Mouse (Mus musculus): ENCODE data around the gene Fhl1. TPM values are rescaled to one million over a fixed set of nuclear protein-coding genes. Genes with fewer than 3 reads are reported as not detected.
A peak's percentile ranks its signal among the peaks of the same experiment; 100 is the strongest.

The Fhl1 gene
- polyA plus RNA-seq, 1 experiment from 2014 or later = 52.0 TPM

GRCm38 (mm10) chrX:56756352-56756751 lies 24.8 kb downstream of the Fhl1 start:
- Histone ChIP-seq H3K4me2 (ENCODE audit: low read depth, severe bottlenecking) (no peak overlapping the region), H3K4me1 (ENCODE audit: control insufficient read depth, insufficient read depth, low read length) (no peaks in the 10 kb centered on the region), H3K9me3 (ENCODE audit: control insufficient read depth, low read length) (no peaks in the 10 kb centered on the region), H3K4me3 (ENCODE audit: low read depth, low read length) (no peak overlapping the region), H3K9ac (ENCODE audit: low read length) (no peak overlapping the region), H3K27me3 (ENCODE audit: control insufficient read depth, insufficient read depth, low read length) (no peaks in the 10 kb centered on the region), H3K27ac (replicated peaks; ENCODE audit: low read depth, low read length) (no peak overlapping the region), H3K36me3 (ENCODE audit: control insufficient read depth, insufficient read depth, low read length) (no peaks in the 10 kb centered on the region)
- ATAC-seq (ENCODE audit: insufficient number of reproducible peaks, low FRiP score, low TSS enrichment, low read depth) (no peak), DNase-seq (ENCODE audit: low spot score) (no peak)
- WGBS = 83% methylated on average over 7 of the region's 7 CpGs

- Histone ChIP-seq H3K36me3 (ENCODE audit: control insufficient read depth, insufficient read depth, low read length) (no peaks in the 10 kb centered on the region), H3K4me2 (ENCODE audit: low read depth, severe bottlenecking) (no peak overlapping the region), H3K27ac (replicated peaks; ENCODE audit: low read depth, low read length) (no peak overlapping the region), H3K9me3 (ENCODE audit: control insufficient read depth, low read length) (no peaks in the 10 kb centered on the region), H3K9ac (ENCODE audit: low read length) (no peak overlapping the region), H3K27me3 (ENCODE audit: control insufficient read depth, insufficient read depth, low read length) (no peaks in the 10 kb centered on the region), H3K4me1 (ENCODE audit: control insufficient read depth, insufficient read depth, low read length) (no peaks in the 10 kb centered on the region), H3K4me3 (ENCODE audit: low read depth, low read length) (no peak overlapping the region)
- DNase-seq (ENCODE audit: low spot score) (no peak), ATAC-seq (ENCODE audit: insufficient number of reproducible peaks, low FRiP score, low TSS enrichment, low read depth) (no peak)
- WGBS = 85% methylated on average over 3 of the region's 3 CpGs
These were observed 28.7 kb downstream of the Fhl1 start for GRCm38 (mm10) chrX:56760257-56760760.

DNA sequence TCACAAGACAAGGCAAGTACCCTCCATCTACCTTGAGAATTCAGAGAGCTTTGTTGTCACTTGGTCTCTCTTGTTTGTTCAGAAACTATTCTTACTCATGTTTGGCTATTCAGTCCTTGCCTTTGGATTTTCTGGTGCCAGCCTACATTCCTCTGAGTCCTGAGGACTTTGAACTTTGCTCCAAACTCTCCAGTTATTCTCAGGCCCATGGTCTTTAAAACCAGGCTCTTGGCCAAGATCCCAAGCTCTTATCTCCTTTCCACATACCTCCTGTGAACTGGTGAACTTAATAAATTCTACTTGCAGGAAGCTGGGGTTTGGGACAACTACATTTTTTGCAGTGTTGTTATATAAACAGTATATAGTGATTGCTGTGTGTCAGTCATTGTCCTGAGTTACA lies 38.3 kb downstream of the Fhl1 start:
- Histone ChIP-seq H3K4me1 (ENCODE audit: control insufficient read depth, insufficient read depth, low read length) (no peaks in the 10 kb centered on the region), H3K36me3 (ENCODE audit: control insufficient read depth, insufficient read depth, low read length) (no peaks in the 10 kb centered on the region), H3K27ac (replicated peaks; ENCODE audit: low read depth, low read length) (no peak overlapping the region), H3K4me2 (ENCODE audit: low read depth, severe bottlenecking) (no peak overlapping the region), H3K27me3 (ENCODE audit: control insufficient read depth, insufficient read depth, low read length) (no peaks in the 10 kb centered on the region), H3K4me3 (ENCODE audit: low read depth, low read length) (no peak overlapping the region), H3K9ac (ENCODE audit: low read length) (no peak overlapping the region), H3K9me3 (ENCODE audit: control insufficient read depth, low read length) (no peaks in the 10 kb centered on the region)
- no peak for DNase-seq (ENCODE audit: low spot score)
- ATAC-seq (ENCODE audit: insufficient number of reproducible peaks, low FRiP score, low TSS enrichment, low read depth) = no peak

DNA sequence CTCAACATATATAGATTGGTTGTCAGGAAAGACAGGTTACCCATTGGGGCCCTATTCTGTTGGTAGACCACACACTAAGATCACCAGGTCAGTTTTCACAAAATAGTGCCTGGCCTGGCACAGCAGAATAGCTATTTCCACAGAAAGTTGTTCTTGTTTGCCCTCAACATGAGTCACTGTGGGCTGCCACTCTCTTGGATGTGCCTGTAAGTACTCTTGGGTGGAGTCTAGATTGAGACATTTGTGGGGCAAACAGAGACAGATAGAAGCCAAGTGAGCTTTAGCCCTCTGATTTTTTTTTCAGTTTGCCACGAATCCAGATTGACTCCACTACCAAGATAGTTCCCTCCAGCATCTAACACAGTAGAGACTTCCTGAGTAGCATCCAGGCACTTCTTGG lies 40.2 kb downstream of the Fhl1 start:
- Histone ChIP-seq H3K9ac (ENCODE audit: low read length) (no peak overlapping the region), H3K9me3 (ENCODE audit: control insufficient read depth, low read length) (no peaks in the 10 kb centered on the region), H3K36me3 (ENCODE audit: control insufficient read depth, insufficient read depth, low read length) (no peaks in the 10 kb centered on the region), H3K27ac (replicated peaks; ENCODE audit: low read depth, low read length) (no peak overlapping the region), H3K4me3 (ENCODE audit: low read depth, low read length) (no peak overlapping the region), H3K27me3 (ENCODE audit: control insufficient read depth, insufficient read depth, low read length) (no peaks in the 10 kb centered on the region), H3K4me1 (ENCODE audit: control insufficient read depth, insufficient read depth, low read length) (no peaks in the 10 kb centered on the region), H3K4me2 (ENCODE audit: low read depth, severe bottlenecking) (no peak overlapping the region)
- WGBS = 82% methylated on average over 1 of the region's 1 CpGs
- no peak for ATAC-seq (ENCODE audit: insufficient number of reproducible peaks, low FRiP score, low TSS enrichment, low read depth)
- DNase-seq (ENCODE audit: low spot score) = no peak

GRCm38 (mm10) chrX:56773329-56773728 lies 41.7 kb downstream of the Fhl1 start:
- DNase-seq (ENCODE audit: low spot score) (no peak), ATAC-seq (ENCODE audit: insufficient number of reproducible peaks, low FRiP score, low TSS enrichment, low read depth) (no peak)
- WGBS = 90% methylated on average over 4 of the region's 4 CpGs
- H3K36me3 ChIP-seq (ENCODE audit: control insufficient read depth, insufficient read depth, low read length) = no peaks in the 10 kb centered on the region
- no peak overlapping the region for H3K27ac ChIP-seq (replicated peaks; ENCODE audit: low read depth, low read length)
- H3K4me2 ChIP-seq (ENCODE audit: low read depth, severe bottlenecking) = no peak overlapping the region
- H3K4me1 ChIP-seq (ENCODE audit: control insufficient read depth, insufficient read depth, low read length) = no peaks in the 10 kb centered on the region
- no peaks in the 10 kb centered on the region for H3K9me3 ChIP-seq (ENCODE audit: control insufficient read depth, low read length)
- no peak overlapping the region for H3K9ac ChIP-seq (ENCODE audit: low read length)
- H3K27me3 ChIP-seq (ENCODE audit: control insufficient read depth, insufficient read depth, low read length) = no peaks in the 10 kb centered on the region
- H3K4me3 ChIP-seq (ENCODE audit: low read depth, low read length) = no peak overlapping the region

GRCm38 (mm10) chrX:56786281-56787061 lies 54.9 kb downstream of the Fhl1 start:
- H3K9ac ChIP-seq (ENCODE audit: low read length) = no peak overlapping the region
- WGBS = 66% methylated on average over 6 of the region's 6 CpGs
- no peaks in the 10 kb centered on the region for H3K9me3 ChIP-seq (ENCODE audit: control insufficient read depth, low read length)
- H3K36me3 ChIP-seq (ENCODE audit: control insufficient read depth, insufficient read depth, low read length) = no peaks in the 10 kb centered on the region; the same call in 1 of the 2 replicates
- H3K27me3 ChIP-seq (ENCODE audit: control insufficient read depth, insufficient read depth, low read length) = no peaks in the 10 kb centered on the region
- no peak overlapping the region for H3K4me2 ChIP-seq (ENCODE audit: low read depth, severe bottlenecking)
- no peak for ATAC-seq (ENCODE audit: insufficient number of reproducible peaks, low FRiP score, low TSS enrichment, low read depth)
- H3K4me1 ChIP-seq (ENCODE audit: control insufficient read depth, insufficient read depth, low read length) = no peaks in the 10 kb centered on the region
- no peak overlapping the region for H3K4me3 ChIP-seq (ENCODE audit: low read depth, low read length)
- no peak overlapping the region for H3K27ac ChIP-seq (replicated peaks; ENCODE audit: low read depth, low read length)
- peak; percentile 26 for DNase-seq (ENCODE audit: low spot score)

DNA sequence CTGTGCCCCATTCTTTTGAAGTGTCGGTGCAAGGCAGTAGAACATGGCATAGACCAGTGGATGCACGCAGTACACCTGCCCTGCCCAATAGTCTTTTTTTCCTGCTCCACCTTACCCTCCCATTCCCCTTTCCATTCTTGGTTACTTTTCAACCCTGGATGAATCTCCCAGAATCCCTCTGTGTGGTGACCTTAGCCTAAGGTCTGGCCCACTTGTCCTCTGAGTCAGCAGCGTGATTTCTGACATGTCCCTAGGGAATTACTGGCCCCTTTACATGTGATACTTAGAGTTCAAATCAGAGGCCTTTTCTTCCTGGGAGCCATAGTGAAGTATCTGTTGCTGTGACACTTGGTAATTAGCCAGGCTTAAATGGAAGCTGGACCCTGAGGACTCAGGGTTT lies 55.9 kb downstream of the Fhl1 start:
- Histone ChIP-seq H3K27me3 (ENCODE audit: control insufficient read depth, insufficient read depth, low read length) (no peaks in the 10 kb centered on the region), H3K9me3 (ENCODE audit: control insufficient read depth, low read length) (no peaks in the 10 kb centered on the region), H3K4me2 (ENCODE audit: low read depth, severe bottlenecking) (no peak overlapping the region), H3K27ac (replicated peaks; ENCODE audit: low read depth, low read length) (no peak overlapping the region), H3K4me3 (ENCODE audit: low read depth, low read length) (no peak overlapping the region), H3K9ac (ENCODE audit: low read length) (no peak overlapping the region), H3K4me1 (ENCODE audit: control insufficient read depth, insufficient read depth, low read length) (no peaks in the 10 kb centered on the region), H3K36me3 (ENCODE audit: control insufficient read depth, insufficient read depth, low read length) (no peaks in the 10 kb centered on the region; the same call in 1 of the 2 replicates)
- ATAC-seq (ENCODE audit: insufficient number of reproducible peaks, low FRiP score, low TSS enrichment, low read depth) (no peak), DNase-seq (ENCODE audit: low spot score) (no peak)
- 76% methylated on average over 3 of the region's 3 CpGs for WGBS

GRCm38 (mm10) chrX:56790591-56790990 lies 59.0 kb downstream of the Fhl1 start:
- no peaks in the 10 kb centered on the region for H3K27me3 ChIP-seq (ENCODE audit: control insufficient read depth, insufficient read depth, low read length)
- no peak for DNase-seq (ENCODE audit: low spot score)
- no peaks in the 10 kb centered on the region for H3K9me3 ChIP-seq (ENCODE audit: control insufficient read depth, low read length)
- no peak for ATAC-seq (ENCODE audit: insufficient number of reproducible peaks, low FRiP score, low TSS enrichment, low read depth)
- no peak overlapping the region for H3K27ac ChIP-seq (replicated peaks; ENCODE audit: low read depth, low read length)
- no peak overlapping the region for H3K4me3 ChIP-seq (ENCODE audit: low read depth, low read length)
- no peak overlapping the region for H3K4me2 ChIP-seq (ENCODE audit: low read depth, severe bottlenecking)
- H3K4me1 ChIP-seq (ENCODE audit: control insufficient read depth, insufficient read depth, low read length) = no peaks in the 10 kb centered on the region
- 89% methylated on average over 4 of the region's 4 CpGs for WGBS
- no peaks in the 10 kb centered on the region; the same call in 1 of the 2 replicates for H3K36me3 ChIP-seq (ENCODE audit: control insufficient read depth, insufficient read depth, low read length)
- no peak overlapping the region for H3K9ac ChIP-seq (ENCODE audit: low read length)
